8 mouse cellular contexts compared by ENCODE assay signal in genomic region chr12:16836188-16836587, GRCm38 (mm10). TPM values are rescaled to one million over a fixed set of nuclear protein-coding genes. Genes with fewer than 3 reads are reported as not detected.
DNase-seq lines count a peak whose midpoint lies in the region; ATAC-seq and TF ChIP-seq lines count a peak whose summit lies in the region.

No protein-coding gene starts in this region.

- no peaks in the 10 kb centered on the region for H3K36me3 ChIP-seq in intestine, postnatal 0 days (ENCODE audit: control insufficient read depth, insufficient read depth)
- H3K36me3 ChIP-seq in intestine, embryonic 15.5 days = no peaks in the 10 kb centered on the region

- peak; percentile 70 to 80 for DNase-seq in cerebellum, postnatal 25 days
- peak; percentile 85 to 87 for DNase-seq in heart, adult 9 months (ENCODE audit: low spot score in 2 of 2)
- peak; percentile 79 for DNase-seq in layer of hippocampus, adult 11-12 months (ENCODE audit: low spot score)
- peak; percentile 76 to 83 for DNase-seq in lung, postnatal 4 days
- DNase-seq in yolk sac, embryonic 10.5 days (ENCODE audit: low spot score) = no peak
- no peak for DNase-seq in thymus, postnatal 4 days

- H3K4me3 ChIP-seq in intestine, postnatal 0 days (ENCODE audit: low read depth, low read length) = no peak overlapping the region
- H3K4me3 ChIP-seq in intestine, embryonic 15.5 days (replicated peaks) = no peak overlapping the region

- WGBS in intestine, postnatal 0 days = 67% methylated on average over 9 of the region's 9 CpGs
- 58% methylated on average over 9 of the region's 9 CpGs for WGBS in intestine, embryonic 15.5 days

- H3K27ac ChIP-seq in intestine, postnatal 0 days (ENCODE audit: low read depth, low read length) = no peak overlapping the region
- no peak overlapping the region for H3K27ac ChIP-seq in intestine, embryonic 15.5 days

- H3K4me1 ChIP-seq in intestine, postnatal 0 days (replicated peaks; ENCODE audit: control insufficient read depth, insufficient read depth, low read length) = no peaks in the 10 kb centered on the region
- 0 out of 2 replicates have a peak, but pooled peaks cover 4% of the 10 kb centered on the region for H3K4me1 ChIP-seq in intestine, embryonic 15.5 days (replicated peaks)

- H3K9me3 ChIP-seq in intestine, postnatal 0 days (ENCODE audit: control insufficient read depth) = 0 out of 2 replicates have a peak, but pooled peaks cover 3% of the 10 kb centered on the region
- no peaks in the 10 kb centered on the region for H3K9me3 ChIP-seq in intestine, embryonic 15.5 days

- no peak overlapping the region for H3K4me2 ChIP-seq in intestine, postnatal 0 days (replicated peaks; ENCODE audit: low read depth)
- H3K4me2 ChIP-seq in intestine, embryonic 15.5 days (replicated peaks) = no peak overlapping the region

- H3K9ac ChIP-seq in intestine, postnatal 0 days (ENCODE audit: low read depth, low read length) = no peak overlapping the region
- no peak overlapping the region for H3K9ac ChIP-seq in intestine, embryonic 15.5 days

- ATAC-seq in intestine, postnatal 0 days = no peak
- ATAC-seq in intestine, embryonic 15.5 days = no peak

- H3K27me3 ChIP-seq in intestine, postnatal 0 days (replicated peaks; ENCODE audit: control insufficient read depth, insufficient read depth, low read length) = no peaks in the 10 kb centered on the region
- no peaks in the 10 kb centered on the region for H3K27me3 ChIP-seq in intestine, embryonic 15.5 days (replicated peaks)

- peak; percentile 36 for TF ChIP-seq CTCF in intestine, postnatal 0 days (IDR thresholded peaks at IDR 0.05; ENCODE audit: low read depth)

RNA-seq across cellular contexts. Expression of gene E2f6, which starts 25.4 kb away (rescaled TPM):
- polyA plus RNA-seq in intestine, postnatal 0 days (2015; fragmentation: Nextera tagmentation; extraction: Ambion mirVana) = 11.7 and 12.1 TPM in 2 replicates
- polyA plus RNA-seq in intestine, embryonic 15.5 days (2015; fragmentation: Nextera tagmentation; extraction: Ambion mirVana) = 37.6 and 39.6 TPM in 2 replicates

RNA-seq across cellular contexts. Expression of gene Greb1, which starts 35.5 kb away (rescaled TPM):
- polyA plus RNA-seq in intestine, postnatal 0 days (2015; fragmentation: Nextera tagmentation; extraction: Ambion mirVana) = 2.5 and 3.4 TPM in 2 replicates
- polyA plus RNA-seq in intestine, embryonic 15.5 days (2015; fragmentation: Nextera tagmentation; extraction: Ambion mirVana) = 5.1 and 5.7 TPM in 2 replicates

RNA-seq across cellular contexts. Expression of gene Rock2, which starts 58.5 kb away (rescaled TPM):
- 13.3 and 16.9 TPM in 2 replicates for polyA plus RNA-seq in intestine, postnatal 0 days (2015; fragmentation: Nextera tagmentation; extraction: Ambion mirVana)
- polyA plus RNA-seq in intestine, embryonic 15.5 days (2015; fragmentation: Nextera tagmentation; extraction: Ambion mirVana) = 17.9 and 19.7 TPM in 2 replicates

Comparison
In these comparisons a context has a peak if more than half of its experiments do, and no peak if none do; other contexts are left out.
1. DNase-seq: peak in cerebellum, postnatal 25 days (2 of 2), heart, adult 9 months (2 of 2), layer of hippocampus, adult 11-12 months (single experiment) and lung, postnatal 4 days (2 of 2); none in yolk sac, embryonic 10.5 days (single experiment) and thymus, postnatal 4 days (single experiment).